Mouse (Mus musculus) left cerebral cortex, adult 8-10 months (tissue): ENCODE measurements around the gene Ift140. TPM values are rescaled to one million over a fixed set of nuclear protein-coding genes. Genes with fewer than 3 reads are reported as not detected.
"Not testable (repeated sequence)": the region's sequence is repeated elsewhere in the genome, so short reads cannot be mapped to it uniquely, and the experiment has no call there.

Source experiments
- DNase-seq, 2 experiments: peaks; one replicate each; pipeline ENCODE4 v3.0.0; 2022; ENCODE audit warnings: low spot score in 2 of 2
- total RNA-seq, 4 experiments: library from RNA; stranded (reverse); gene quantifications; 2 replicates each; pipeline ENCODE4 v1.2.4; 2022

Ift140 gene
- total RNA-seq, 4 experiments from 2014 or later: 17.4 to 21.5 (median 20.3) TPM

DNA sequence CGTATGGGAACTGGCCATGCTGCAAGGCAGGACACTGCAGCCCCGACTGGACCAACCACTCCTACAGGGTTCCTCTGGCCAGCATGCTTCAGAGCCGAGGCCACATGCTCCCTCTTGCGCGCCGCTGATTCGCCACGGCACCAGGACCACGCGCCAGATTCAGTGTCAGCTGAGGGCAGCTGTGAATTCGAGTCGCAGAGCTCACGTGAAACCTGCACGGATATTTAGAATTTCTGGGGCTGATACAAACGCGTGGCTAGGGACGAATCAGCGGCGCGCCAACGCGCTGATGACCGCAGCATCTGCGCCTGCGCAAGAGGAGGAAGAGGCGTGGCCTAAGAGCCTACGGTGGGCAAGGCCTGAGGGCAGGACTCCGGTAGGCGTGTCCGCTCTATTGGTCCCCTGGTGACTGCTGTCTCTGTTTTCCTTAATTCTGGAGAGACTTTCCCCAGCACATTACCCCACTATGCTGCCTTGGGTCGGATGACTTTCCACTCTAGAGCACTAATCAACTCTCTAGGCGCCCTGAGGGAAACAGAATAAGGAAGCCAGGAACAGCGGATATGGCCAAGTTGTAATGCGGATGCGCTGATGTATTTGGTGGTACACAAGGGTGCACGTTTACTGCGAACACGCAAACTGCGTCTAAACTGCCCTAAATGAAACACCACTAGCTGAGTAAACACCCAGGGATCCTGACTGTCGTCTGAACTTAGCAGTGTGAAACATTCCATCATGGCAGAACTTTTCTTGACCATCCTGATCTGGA is 100.0 kb downstream of the Ift140 start, which contains the start of gene Telo2:
Gene Telo2 (minus strand): TSS at position 304 of the 769 bp plus-strand sequence.
- DNase-seq: peak; percentile 87

DNA sequence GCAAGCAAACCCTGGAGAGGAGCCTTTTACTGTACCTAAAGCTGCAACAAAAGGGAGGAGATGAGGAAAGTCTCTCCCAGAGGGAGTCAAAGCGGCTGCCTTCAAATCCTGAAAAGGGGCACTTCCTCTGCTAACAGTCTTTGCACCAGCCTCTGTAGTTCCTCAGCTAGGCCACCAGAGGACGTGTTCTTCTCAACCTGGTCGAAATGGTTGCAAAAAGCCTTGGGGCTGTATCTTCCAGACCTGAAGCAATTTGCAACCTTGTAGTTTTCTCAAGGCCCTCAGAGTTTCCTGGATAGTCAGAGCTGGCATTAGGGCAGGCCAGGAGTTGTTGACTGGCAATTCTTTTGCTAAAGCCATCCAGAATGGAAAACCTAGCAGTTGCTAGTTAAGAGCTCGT is 101.4 kb downstream of the Ift140 start:
- DNase-seq: no peak

DNA sequence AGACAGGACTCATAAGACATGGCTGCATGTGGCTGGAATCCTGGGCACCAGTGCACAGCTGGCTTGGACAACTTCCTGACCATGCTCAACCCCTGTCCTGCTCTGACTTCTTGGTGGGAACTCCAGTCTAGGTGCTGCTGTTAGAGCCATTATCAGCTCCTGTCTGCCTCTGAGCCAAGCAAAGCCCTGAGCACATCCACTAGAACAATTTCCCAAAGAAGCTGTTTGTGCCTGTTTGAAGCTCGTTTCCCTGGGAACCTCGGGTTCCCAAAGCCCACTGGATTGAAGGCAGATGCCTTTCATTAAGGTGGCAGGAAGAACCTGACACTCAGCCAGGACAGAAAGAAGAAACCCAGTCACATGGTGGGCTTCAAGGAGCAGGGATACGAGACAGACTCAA is 104.5 kb downstream of the Ift140 start, which contains the start of gene Ptx4:
Gene Ptx4 (plus strand): TSS at position 355 of the 400 bp plus-strand sequence.
- no peak for DNase-seq

DNA sequence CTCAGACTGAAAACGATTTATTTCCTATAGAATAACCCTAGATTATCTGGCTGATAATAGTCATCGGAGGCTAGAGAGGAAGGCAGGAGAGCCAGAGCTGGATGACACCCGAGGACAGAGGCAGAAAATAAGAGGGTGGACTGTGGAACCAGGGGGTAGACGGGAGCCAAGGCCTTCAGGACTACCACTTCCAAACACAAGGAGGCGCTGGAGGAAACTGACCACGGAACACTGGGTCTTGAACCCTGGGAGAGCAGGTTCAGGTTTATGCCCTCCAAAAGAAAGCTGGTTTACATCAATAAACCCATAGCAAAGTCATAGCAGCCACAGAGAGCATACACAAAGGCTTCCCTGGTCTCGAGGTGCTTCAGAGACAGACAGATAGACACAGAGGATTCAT is 108.1 kb downstream of the Ift140 start:
- no peak for DNase-seq

DNA sequence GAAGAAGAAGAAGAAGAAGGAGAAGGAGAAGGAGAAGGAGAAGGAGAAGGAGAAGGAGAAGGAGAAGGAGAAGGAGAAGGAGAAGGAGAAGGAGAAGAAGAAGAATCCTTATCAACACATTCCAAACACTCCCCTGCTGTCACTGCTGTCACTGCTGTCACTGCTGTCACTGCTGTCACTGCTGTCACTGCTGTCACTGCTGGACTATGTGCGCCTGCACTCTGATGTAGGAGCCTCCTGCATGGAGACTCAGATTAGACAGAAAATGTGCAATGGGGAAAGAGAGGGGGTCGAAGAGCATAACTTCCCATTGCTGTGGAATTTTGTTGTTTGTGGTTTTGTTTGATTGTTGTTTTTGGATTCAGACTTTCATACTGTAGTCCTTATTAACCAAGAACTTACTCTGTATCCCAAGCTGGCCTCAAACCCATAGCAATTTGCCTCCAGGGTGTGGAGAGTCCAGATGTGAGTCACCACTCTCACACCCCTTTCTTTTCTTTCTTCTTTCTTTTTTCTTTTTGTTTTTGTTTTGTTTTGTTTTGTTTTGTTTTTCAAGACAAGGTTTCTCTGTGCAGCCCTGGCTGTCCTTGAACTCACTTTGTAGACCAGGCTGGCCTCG is 109.7 kb downstream of the Ift140 start:
- DNase-seq: not testable (repeated sequence)

DNA sequence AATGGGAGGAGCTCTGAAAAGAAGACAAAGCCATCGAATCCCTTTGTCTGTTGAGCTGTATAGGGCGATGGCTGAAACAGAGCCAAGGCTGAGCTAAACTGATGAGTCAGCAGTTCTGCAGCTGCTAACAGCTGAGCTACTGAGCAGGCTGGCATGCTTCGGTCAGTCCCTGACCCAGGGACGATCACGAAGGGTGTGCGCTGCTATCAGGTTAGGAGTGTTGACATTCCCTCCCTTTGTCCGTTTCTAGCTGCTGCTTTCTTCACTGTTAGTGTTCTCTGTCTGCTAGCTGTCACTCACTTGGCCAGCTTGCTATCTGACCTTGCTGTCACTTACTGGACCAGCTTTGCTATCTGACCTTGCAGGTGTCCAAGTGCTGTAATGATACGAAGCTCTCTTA is 111.2 kb downstream of the Ift140 start:
- DNase-seq: no peak

DNA sequence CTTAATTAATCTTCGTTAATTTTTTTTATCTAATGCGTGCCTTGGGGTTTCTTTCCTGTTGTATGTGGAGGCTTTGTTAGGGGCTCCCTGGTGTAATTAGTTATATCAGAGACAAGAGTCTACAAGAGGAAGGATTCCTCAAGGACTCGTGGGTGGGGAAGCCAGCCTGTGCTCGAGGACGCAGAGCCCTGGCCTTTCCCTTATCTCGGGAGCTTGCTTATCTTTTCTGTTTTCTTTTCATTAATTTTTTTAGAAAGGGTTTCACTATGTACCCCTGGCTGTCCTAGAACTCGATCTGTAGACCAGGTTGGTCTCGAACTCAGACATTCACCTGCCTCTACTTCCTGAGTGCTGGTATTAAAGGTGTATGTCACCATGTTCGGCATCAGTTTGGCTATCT is 111.8 kb downstream of the Ift140 start:
- no peak for DNase-seq

DNA sequence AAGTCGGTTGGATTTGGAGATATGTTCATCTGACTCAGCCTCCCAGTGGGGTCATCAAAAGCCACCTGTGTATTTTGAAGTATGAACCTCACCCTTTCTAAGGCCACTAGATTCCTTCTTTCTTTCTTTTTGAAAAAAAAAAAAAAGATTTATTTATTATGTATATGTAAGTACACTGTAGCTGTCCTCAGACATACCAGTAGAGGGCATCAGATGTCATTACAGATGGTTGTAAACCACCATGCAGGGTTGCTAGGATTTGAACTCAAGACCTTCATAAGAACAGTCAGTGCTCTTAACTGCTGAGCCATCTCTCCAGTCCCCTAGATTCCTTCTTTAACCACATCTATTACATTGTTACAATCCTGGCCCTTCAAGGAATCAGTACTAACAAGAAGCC is 114.2 kb downstream of the Ift140 start:
- no peak for DNase-seq

DNA sequence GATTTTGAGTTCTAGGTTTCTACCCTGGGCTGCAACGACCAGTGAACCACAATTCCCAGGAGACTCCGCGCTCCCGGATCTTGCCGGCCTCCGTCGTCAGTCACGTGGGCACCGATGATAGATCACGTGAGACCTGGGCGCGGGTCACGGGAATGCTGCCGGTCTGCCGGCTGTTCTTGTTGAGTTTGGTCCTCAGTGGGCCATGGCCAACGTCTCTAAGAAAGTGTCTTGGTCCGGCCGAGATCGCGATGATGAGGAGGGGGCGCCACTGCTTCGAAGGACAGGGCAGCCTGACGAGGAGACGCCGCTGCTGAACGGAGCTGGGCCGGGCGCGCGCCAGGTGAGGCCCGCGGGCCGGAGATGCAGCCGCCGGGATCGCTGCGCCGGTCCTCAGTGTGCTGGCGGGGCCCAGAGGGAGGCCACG is 117.4 kb downstream of the Ift140 start, which contains the start of gene Clcn7:
Gene Clcn7 (plus strand): TSS at position 117 of the 424 bp plus-strand sequence.
- DNase-seq: peak; percentile 91 to 93

DNA sequence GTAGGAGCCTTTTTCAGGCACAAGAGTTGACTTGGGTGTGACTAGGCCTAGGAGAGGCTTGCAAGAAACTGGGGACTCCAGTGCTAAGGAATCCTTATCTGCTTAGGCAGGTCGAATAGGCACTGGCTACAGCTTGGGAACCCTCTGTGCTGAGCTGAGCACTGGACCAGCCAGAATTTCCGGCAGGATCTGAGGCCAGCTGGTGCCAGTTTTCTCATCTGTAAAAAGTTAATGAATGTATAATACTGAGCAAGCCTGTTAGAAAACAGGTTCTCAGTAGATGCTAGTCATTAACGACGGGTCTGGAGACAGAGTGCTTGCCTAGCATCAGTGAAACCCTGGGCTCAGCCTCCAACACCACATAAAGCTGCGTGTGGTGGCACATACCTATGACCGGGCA is 119.7 kb downstream of the Ift140 start:
- no peak for DNase-seq

DNA sequence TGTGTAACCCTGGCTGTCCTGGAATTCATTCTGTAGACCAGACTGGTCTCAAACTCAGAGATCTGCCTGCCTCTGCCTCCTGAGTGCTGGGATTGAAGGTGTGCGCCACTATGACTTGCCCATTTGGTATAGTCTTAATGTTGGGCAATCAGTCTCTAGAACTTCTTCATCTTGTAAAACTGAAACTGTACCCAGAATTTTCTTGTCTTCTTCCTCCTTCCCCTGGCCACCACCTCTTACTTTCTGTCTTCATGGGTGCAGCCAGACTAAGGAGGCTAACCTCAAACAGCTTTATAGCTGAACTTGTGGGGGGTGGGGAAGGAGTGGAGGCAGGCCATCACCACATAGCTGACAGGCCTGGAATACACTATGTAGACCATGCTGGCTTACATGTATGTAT is 122.9 kb downstream of the Ift140 start:
- DNase-seq: no peak

DNA sequence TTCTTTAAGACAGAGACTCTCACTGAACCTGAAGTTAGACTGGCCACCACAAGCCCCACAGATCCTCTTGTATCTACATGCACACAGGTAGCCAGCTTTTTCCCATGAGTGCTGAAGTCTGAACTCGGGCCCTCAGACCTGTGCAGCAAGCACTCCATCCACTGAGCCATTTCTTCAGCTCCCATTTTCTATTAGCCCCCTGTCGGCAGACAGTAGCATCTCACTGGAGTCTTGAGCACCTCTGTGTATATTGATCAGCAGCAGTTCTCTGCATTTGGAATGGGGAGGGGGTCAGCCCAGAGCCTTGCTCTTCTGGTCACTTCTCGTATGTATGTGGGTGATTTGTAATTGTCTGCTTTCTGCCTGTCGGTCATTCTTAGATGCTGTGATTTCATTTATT is 124.1 kb downstream of the Ift140 start:
- DNase-seq: no peak

Other genes starting within 250 kb of the Ift140 start
- gene Meiob, start 211.8 kb upstream of the Ift140 start, total RNA-seq: not detected
- gene Hagh, start 175.9 kb upstream of the Ift140 start, total RNA-seq: 100 to 1,000 TPM; 129 to 143 (median 135) TPM
- 10 to 100 TPM; 18.7 to 19.5 (median 19.1) TPM for gene Fahd1, start 165.7 kb upstream of the Ift140 start, total RNA-seq
- under 1 TPM in 2 of 4 experiments, not detected in 2; 0.17 to 0.25 TPM for gene Igfals, start 150.1 kb upstream of the Ift140 start, total RNA-seq
- gene Nubp2, start 129.7 kb upstream of the Ift140 start, total RNA-seq: 10 to 100 TPM; 28.1 to 33.7 (median 32.0) TPM
- 10 to 100 TPM; 51.6 to 57.5 (median 55.3) TPM for gene Spsb3, start 129.4 kb upstream of the Ift140 start, total RNA-seq
- gene Eme2, start 121.0 kb upstream of the Ift140 start, total RNA-seq: 10 to 100 TPM; 44.3 to 57.5 (median 48.6) TPM
- 10 to 100 TPM; 65.0 to 73.3 (median 69.1) TPM for gene Mrps34, start 121.0 kb upstream of the Ift140 start, total RNA-seq
- 10 to 100 TPM; 43.5 to 59.7 (median 55.1) TPM for gene Nme3, start 119.6 kb upstream of the Ift140 start, total RNA-seq
- gene Mapk8ip3, start 79.1 kb upstream of the Ift140 start, total RNA-seq: 100 to 1,000 TPM; 348 to 379 (median 363) TPM
- 1 to 10 TPM; 5.4 to 7.7 (median 7.0) TPM for gene Jpt2, start 55.4 kb upstream of the Ift140 start, total RNA-seq
- 10 to 100 TPM; 25.7 to 28.9 (median 26.7) TPM for gene Cramp1l, start 297 bp upstream of the Ift140 start, total RNA-seq
- gene Tmem204, start 67.5 kb downstream of the Ift140 start, total RNA-seq: 10 to 100 TPM in 3 of 4 experiments, 1 to 10 TPM in 1; 7.5 to 11.2 (median 10.6) TPM
- gene Telo2, start 99.9 kb downstream of the Ift140 start, total RNA-seq: 10 to 100 TPM; 22.6 to 34.6 (median 28.6) TPM
- gene Ptx4, start 104.7 kb downstream of the Ift140 start, total RNA-seq: under 1 TPM; 0.65 to 0.96 (median 0.75) TPM
- gene Clcn7, start 117.3 kb downstream of the Ift140 start, total RNA-seq: 10 to 100 TPM; 50.0 to 54.5 (median 51.1) TPM
- not detected for gene Ccdc154, start 146.4 kb downstream of the Ift140 start, total RNA-seq
- gene Gm38655, start 159.4 kb downstream of the Ift140 start, total RNA-seq: under 1 TPM in 1 of 4 experiments, not detected in 3; 0.42 TPM
- gene BC003965, start 168.5 kb downstream of the Ift140 start, total RNA-seq: 10 to 100 TPM; 17.7 to 19.9 (median 19.6) TPM
- 10 to 100 TPM; 37.0 to 40.0 (median 37.8) TPM for gene Unkl, start 172.3 kb downstream of the Ift140 start, total RNA-seq
- 10 to 100 TPM; 73.0 to 83.6 (median 76.1) TPM for gene Gnptg, start 224.0 kb downstream of the Ift140 start, total RNA-seq
- 10 to 100 TPM; 18.4 to 26.5 (median 24.7) TPM for gene Tsr3, start 224.1 kb downstream of the Ift140 start, total RNA-seq
- 10 to 100 TPM; 14.5 to 33.9 (median 31.2) TPM for gene Baiap3, start 240.3 kb downstream of the Ift140 start, total RNA-seq